Mouse (Mus musculus) retina, adult 2 months (tissue): ENCODE measurements around the gene Scyl3.
A peak's percentile ranks its signal among the peaks of the same experiment; 100 is the strongest.

Experiments
- DNase-seq: peaks from one replicate; pipeline ENCODE4 v3.0.0-alpha.2; 2012; ENCODE audit warnings: low read depth, low spot score

Gene Scyl3

DNA sequence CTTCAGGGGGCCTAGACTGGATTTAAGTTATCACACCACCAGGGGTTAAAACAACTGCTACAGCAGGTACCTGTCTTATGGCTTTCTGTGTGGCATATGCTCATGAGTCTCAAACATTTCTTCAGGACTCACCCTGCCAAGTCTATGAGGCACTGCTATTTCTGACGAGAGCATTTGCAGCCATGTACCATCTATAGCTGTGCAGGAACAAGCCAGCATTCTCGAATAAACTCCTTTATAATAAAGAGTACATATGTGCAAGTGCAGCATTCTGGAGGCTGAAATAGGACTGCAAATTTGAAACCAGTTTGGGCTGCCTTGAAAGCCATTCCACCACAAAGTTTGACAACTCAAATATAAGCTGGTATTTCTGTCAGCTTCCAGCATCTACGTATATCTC lies 29.1 kb downstream of the Scyl3 start:
- no peak for DNase-seq

DNA sequence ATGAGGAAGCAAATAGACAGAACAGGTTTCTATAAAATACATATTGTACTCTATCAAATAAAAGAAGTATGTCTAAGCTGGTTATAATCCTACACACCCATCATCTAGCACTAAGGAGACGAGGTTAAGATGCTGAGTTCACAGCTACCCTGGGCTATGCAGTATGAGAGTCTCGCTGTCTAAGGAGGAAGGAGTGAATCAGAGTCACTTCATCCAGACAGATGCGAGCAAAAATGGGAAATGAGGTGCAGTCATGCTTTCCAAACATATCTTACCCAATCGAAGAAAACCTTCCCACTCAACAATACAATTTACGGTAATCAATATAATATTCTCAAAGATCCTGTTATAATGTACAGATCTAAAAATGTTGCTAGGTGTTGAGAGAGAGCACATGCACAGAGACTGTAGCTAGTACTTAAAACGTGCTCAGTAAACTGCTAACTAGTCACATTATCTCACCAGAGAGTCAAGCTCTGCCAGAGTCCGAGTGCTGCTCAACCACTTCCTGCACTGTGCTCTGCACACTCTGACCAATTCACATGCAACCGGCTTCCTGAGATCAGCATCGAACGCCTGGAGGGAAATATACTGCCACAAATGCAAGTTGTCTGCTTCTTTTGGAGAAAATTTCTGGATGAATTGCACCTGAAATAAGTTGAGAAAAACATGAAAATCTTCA lies 35.2 kb downstream of the Scyl3 start:
- DNase-seq: no peak

DNA sequence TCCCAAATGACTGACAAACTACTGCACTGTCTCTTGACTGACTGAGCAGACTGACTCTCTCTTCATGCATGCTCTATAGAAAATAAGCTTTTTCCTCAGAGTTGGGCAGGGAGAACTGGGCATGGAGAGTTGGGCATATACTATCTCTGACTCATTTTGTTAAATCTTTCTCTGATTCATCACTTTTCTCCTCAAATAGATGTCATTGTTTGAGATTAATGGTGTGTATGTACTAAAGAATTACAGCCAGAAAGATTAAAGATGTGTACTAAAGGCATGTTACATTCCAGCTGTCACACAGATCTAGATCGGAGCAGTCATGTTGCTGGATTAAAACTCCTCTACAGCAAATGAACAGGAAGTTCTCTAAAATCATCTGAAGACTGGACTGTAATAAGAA lies 45.6 kb downstream of the Scyl3 start:
- DNase-seq: no peak

DNA sequence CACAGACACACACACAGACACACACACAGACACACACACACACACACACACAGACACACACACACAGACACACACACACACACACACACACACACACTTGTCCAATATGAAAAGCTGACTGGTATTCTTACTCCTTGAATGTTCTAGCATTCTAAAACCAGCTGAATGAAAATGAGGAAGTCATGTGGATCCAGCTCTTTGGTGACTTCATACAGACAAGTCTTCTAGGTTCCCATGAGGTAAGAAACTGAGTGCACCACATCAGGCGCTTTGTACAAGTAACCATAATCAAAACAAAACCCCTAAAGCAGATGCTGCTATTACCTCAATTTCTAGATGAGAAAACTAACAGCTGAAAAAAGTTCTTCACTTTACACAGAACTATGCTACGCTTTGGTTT lies 46.2 kb downstream of the Scyl3 start:
- DNase-seq: no peak

DNA sequence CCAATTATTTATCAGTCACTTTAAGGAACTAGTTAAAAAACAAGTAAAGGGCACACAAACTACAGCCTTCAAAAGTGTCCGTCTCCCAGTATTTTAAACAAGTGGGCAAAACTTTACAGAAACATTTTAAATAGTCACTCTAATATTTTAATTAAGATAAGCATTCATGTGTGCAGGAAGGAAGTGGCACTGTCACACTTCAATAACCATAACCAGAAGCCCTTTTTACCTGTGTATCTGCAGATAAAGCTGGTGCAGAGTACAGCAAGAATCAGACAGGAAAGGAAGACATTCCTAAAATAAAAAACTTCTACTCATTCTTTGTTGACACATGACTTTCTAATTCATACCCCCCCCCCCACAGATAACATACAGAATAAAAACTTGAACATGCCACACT lies 47.6 kb downstream of the Scyl3 start:
- no peak for DNase-seq

DNA sequence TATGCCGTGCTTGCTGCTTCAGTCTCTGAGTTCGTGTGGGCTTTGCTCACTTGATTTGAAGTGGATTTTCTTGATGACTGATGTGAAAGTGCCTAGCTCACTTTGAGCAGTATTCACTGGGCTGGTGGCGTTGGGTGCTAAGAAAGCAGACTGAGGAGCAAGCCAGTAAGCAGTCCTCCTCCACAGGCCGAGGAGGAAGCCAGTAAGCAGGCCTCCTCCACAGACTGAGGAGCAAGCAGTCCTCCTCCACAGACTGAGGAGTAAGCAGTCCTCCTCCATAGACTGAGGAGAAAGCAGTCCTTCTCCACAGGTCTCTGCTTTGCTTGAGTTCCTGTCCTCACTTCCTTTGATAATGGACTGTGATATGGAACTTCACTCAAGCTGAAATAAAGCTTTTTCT lies 63.5 kb downstream of the Scyl3 start:
- no peak for DNase-seq

DNA sequence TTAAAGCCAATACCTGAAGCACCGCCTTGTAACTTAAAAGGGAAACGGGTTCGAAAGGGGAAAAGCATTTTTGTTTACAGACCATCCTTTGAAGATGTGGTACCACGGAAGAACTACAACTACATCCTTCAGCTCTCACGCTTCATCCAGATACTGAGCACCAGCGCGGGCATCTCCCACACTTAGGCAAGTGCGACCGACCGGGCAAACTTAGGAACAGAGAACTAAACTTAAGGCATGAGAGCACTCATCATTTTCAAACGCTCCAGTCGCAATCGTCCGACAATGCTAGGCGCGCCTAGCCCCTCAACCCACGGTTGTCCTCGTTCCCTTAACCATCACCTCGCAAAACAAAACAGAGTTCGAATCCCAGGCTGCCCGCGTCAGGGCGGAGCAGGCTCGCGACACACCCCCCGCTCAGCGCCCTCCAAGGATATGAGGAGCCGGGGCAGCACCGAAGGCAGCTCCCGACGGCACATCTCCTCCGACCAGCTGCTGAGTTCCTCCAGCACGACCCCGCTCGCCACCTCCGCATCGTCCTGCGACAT lies 65.3 kb downstream of the Scyl3 start:
- DNase-seq: no peak

DNA sequence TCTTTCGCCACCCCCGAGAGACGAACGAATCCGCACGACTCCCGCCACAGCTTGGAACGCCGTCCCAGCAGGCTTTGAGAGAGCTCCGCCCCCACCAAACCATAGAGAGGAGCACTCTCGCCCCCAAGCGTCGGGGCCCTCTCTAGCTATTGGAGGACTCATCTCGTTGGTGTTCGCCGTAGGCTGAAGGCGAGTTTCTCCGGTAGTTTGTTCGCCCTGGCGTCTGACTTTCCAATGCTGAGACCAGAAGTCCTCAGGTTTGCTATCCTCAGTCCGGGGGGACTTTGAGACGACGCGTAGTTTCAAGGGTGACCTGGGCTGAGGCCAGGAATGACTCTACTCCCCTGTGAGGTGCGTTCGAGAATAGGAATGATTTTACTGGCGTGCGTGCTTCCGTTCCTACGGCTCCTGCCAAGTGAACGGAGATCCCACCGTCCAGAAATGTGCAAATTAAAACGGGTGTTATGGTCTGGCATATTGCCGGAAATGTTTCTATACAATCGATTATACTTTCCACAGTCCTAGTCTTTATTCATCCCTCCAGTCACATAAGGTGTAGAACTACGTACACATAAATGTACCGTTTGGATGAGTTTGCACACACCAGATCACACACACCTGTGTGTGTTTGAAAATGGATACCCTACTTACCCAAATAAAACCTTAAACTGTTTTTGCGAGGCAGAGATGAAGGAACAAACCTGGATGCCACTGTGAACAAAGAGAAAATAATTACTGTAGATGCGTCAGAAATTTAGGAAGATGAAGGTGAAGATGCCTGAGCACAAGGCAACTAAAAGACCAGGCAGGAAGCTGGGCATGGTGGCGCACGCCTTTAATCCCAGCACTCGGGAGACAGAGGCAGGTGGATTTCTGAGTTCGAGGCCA lies 66.1 kb downstream of the Scyl3 start, which contains the start of the genes BC055324 and Mettl18:
Gene BC055324 (minus strand): TSS at position 76 of the 888 bp plus-strand sequence.
Gene Mettl18 (plus strand): TSS at position 169 of the 888 bp plus-strand sequence.
- peak; percentile 88 for DNase-seq

DNA sequence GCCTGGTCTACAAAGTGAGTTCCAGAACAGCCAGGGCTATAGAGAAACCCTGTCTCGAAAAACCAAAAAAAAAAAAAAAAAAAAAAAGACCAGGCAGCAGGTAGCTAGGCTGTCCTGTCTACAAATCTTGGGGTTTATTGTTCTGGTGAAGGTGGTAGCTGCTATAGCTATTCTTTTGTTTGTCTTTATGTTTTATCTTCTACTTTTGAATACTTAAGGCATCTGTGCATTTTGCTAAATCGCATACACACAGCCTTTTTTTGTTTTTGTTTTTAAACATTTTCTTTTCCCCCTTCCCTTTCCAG lies 66.7 kb downstream of the Scyl3 start:
- DNase-seq: no peak

DNA sequence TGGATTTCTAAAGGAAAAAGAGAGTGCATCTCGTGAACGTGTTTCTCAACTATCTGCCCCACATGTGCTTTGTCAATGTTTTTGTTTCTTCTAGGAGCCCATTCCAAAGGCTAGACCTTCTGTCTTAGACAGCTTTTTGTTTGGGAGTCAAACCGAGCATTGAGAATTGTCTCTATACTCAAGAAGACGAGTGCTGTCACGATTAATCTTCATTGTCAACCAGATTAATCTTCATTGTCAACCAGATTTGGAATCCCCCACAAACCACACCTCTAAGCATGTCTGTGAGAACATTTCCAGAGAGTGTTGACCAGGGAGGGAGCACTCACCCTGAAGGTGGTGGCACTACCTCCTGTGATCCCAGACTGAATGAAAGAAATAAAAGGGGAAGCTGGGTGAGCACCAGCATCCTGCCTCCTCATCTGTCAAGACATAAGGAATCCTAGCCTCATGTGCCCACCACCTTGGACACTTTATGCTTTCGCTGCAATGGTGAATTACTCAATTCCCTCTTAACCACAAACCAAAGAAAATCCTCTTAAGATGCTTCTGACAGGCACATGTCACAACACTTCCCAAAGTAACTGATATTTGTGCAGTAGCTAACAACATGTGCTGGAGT lies 73.0 kb downstream of the Scyl3 start:
- no peak for DNase-seq

DNA sequence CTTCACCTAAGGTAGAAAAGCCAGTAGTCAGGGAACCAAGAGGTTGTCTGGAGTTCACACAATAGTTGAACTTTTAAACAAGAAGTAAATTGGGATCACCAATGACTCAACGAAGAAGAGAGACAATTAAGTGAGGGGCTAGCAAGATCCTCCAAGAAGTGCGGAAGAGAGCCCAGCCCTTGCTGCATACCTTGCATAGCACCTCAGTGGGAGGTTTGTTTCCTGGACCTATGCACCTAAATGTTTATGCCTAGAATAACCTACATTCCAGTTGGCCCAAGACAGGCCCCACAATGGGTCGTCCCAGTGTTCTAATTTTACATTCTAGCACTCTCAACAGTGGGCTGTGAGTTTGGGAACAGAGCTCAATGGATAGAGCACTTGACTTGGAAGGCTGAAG lies 75.4 kb downstream of the Scyl3 start:
- DNase-seq: no peak
